Mouse (Mus musculus) right cerebral cortex, adult 2 months (tissue): ENCODE measurements around the gene Astn2.

Experiments
- DNase-seq, 2 experiments: peaks; one replicate each; pipeline ENCODE4 v3.0.0; 2021 to 2022; ENCODE audit warnings: low spot score in 2 of 2

Astn2 gene

GRCm38 (mm10) chr4:65586947-65587346 lies 817.5 kb downstream of the Astn2 start:
- DNase-seq = no peak

- DNase-seq = no peak
Measured at GRCm38 (mm10) chr4:65580254-65580653, 824.2 kb downstream of the Astn2 start.

GRCm38 (mm10) chr4:65565493-65565892 lies 838.9 kb downstream of the Astn2 start:
- DNase-seq = no peak

- DNase-seq = no peak
Measured at GRCm38 (mm10) chr4:65548561-65548960, 855.9 kb downstream of the Astn2 start.

GRCm38 (mm10) chr4:65545582-65545981 lies 858.8 kb downstream of the Astn2 start:
- no peak for DNase-seq

GRCm38 (mm10) chr4:65532071-65532736 lies 872.2 kb downstream of the Astn2 start:
- DNase-seq = no peak

- no peak for DNase-seq
Measured at GRCm38 (mm10) chr4:65531621-65532020, 872.8 kb downstream of the Astn2 start.

- no peak for DNase-seq
Measured at GRCm38 (mm10) chr4:65530901-65531300, 873.5 kb downstream of the Astn2 start.

GRCm38 (mm10) chr4:65508101-65508500 lies 896.3 kb downstream of the Astn2 start:
- DNase-seq = no peak

- DNase-seq = no peak
Measured at GRCm38 (mm10) chr4:65506870-65507269, 897.5 kb downstream of the Astn2 start.

- DNase-seq = peak; percentile 71 to 82
Measured at GRCm38 (mm10) chr4:65496463-65496834, 908.0 kb downstream of the Astn2 start.

GRCm38 (mm10) chr4:65495705-65496462 lies 908.5 kb downstream of the Astn2 start:
- no peak for DNase-seq

- no peak for DNase-seq
Measured at GRCm38 (mm10) chr4:65491541-65491940, 912.9 kb downstream of the Astn2 start.

- DNase-seq = no peak
Measured at GRCm38 (mm10) chr4:65489711-65490110, 914.7 kb downstream of the Astn2 start.

- no peak for DNase-seq
Measured at GRCm38 (mm10) chr4:65481632-65482031, 922.8 kb downstream of the Astn2 start.

- DNase-seq = peak; percentile 56 to 60
Measured at GRCm38 (mm10) chr4:65477106-65477505, 927.3 kb downstream of the Astn2 start.

GRCm38 (mm10) chr4:65475925-65476560 lies 928.4 kb downstream of the Astn2 start:
- peak; percentile 15 to 19 for DNase-seq

- DNase-seq = no peak
Measured at GRCm38 (mm10) chr4:65473141-65473540, 931.3 kb downstream of the Astn2 start.

GRCm38 (mm10) chr4:65449171-65449570 lies 955.2 kb downstream of the Astn2 start:
- peak; percentile 21 to 30 for DNase-seq

- no peak for DNase-seq
Measured at GRCm38 (mm10) chr4:65441746-65442145, 962.7 kb downstream of the Astn2 start.

- DNase-seq = no peak
Measured at GRCm38 (mm10) chr4:65430804-65431203, 973.6 kb downstream of the Astn2 start.

GRCm38 (mm10) chr4:65427480-65427879 lies 976.9 kb downstream of the Astn2 start:
- no peak for DNase-seq

- DNase-seq = no peak
Measured at GRCm38 (mm10) chr4:65426437-65426836, 978.0 kb downstream of the Astn2 start.
